Mouse (Mus musculus): ENCODE measurements around the gene Hdac2.

DNA sequence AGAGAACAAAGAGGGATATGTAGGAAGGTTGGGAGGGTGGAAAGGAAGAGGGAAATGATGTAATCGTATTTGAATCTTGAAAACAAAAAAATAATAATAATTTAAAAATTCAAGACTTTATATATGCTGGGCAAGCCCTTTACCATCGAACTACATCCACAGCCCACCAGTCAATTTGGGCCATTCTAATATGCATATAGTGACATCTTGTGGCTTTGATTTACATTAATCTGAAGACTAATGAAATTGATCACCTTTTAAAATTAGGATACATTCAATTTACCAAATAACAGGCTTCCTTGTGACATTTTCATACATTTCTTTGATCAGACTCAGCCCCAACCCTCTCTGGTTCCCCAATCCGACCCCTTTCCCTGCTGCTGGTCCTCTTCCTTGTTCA lies 46.1 kb upstream of the Hdac2 start:
- no peak for TF ChIP-seq ZC3H11A (IDR thresholded peaks at IDR 0.05; ENCODE audit: borderline replicate concordance, low read depth, low read length)
- no peak for TF ChIP-seq MAFK (IDR thresholded peaks at IDR 0.05; ENCODE audit: insufficient read depth, low read depth, low read length)
- TF ChIP-seq ZNF384 (IDR thresholded peaks at IDR 0.05; ENCODE audit: low read depth, low read length) = no peak
- TF ChIP-seq CHD2 (IDR thresholded peaks at IDR 0.05; ENCODE audit: low read depth, low read length) = no peak
- no peak for TF ChIP-seq HCFC1 (IDR thresholded peaks at IDR 0.05; ENCODE audit: borderline replicate concordance, insufficient read depth, low read length)
